Comparison of ENCODE assay signal across 13 mouse cellular contexts in genomic region chr12:33253206-33253605, GRCm38 (mm10).
A peak's percentile ranks its signal among the peaks of the same experiment; 100 is the strongest.
DNase-seq lines count a peak whose midpoint lies in the region; ATAC-seq and TF ChIP-seq lines count a peak whose summit lies in the region.
"Had no signal": no experiment of that assay in that cellular context is flagged by ENCODE, and none has a peak within 500 bp of the region (broad histone marks: within the 10 kb centered on the region; RNA-seq: fewer than 3 reads in every experiment).

No protein-coding gene starts in this region.

- intact Hi-C loops in heart, adult 2 months (cut with DNase I): no loop called here
- intact Hi-C loops in left cerebral cortex, adult 2 months (cut with DNase I): no loop called here

- H3K27ac ChIP-seq in heart, embryonic 10.5 days: peak overlapping the region; percentile 52
- H3K27ac ChIP-seq in heart, adult 2 months: no peak overlapping the region
- peak overlapping the region; percentile 54 for H3K27ac ChIP-seq in forebrain, embryonic 15.5 days (replicated peaks)
- H3K27ac ChIP-seq in midbrain, embryonic 14.5 days (replicated peaks; ENCODE audit: low read depth, low read length): peak overlapping the region; percentile 43
- H3K27ac ChIP-seq in left cerebral cortex, adult 2 months: no peak overlapping the region

- TF ChIP-seq POLR2A in heart, adult 2 months (IDR thresholded peaks at IDR 0.05; ENCODE audit: insufficient read depth, low read depth, low read length): no peak

- H3K79me2 ChIP-seq in heart, adult 2 months (replicated peaks; ENCODE audit: control insufficient read depth, insufficient read depth, low read length): no peaks in the 10 kb centered on the region

- H3K27me3 ChIP-seq in heart, embryonic 10.5 days (ENCODE audit: insufficient read depth, poor library complexity, severe bottlenecking): no peaks in the 10 kb centered on the region
- no peaks in the 10 kb centered on the region for H3K27me3 ChIP-seq in heart, adult 2 months (ENCODE audit: control insufficient read depth, insufficient read depth, low read length)
- no peaks in the 10 kb centered on the region for H3K27me3 ChIP-seq in forebrain, embryonic 15.5 days
- H3K27me3 ChIP-seq in midbrain, embryonic 14.5 days (ENCODE audit: control insufficient read depth, insufficient read depth, low read length): no peaks in the 10 kb centered on the region

- TF ChIP-seq CTCF in heart, adult 2 months (IDR thresholded peaks at IDR 0.05): no peak
- no peak for TF ChIP-seq CTCF in left cerebral cortex, adult 2 months (IDR thresholded peaks at IDR 0.05)

- peaks cover 11% of the 10 kb centered on the region for H3K36me3 ChIP-seq in heart, embryonic 10.5 days
- no peaks in the 10 kb centered on the region for H3K36me3 ChIP-seq in heart, adult 2 months (ENCODE audit: control insufficient read depth, insufficient read depth, low read length)
- no peaks in the 10 kb centered on the region for H3K36me3 ChIP-seq in forebrain, embryonic 15.5 days
- H3K36me3 ChIP-seq in midbrain, embryonic 14.5 days (ENCODE audit: control insufficient read depth, insufficient read depth, low read length): peaks cover 6% of the 10 kb centered on the region; the same call in 1 of the 2 replicates

- H3K4me1 ChIP-seq in heart, embryonic 10.5 days: peaks cover 17% of the 10 kb centered on the region
- no peaks in the 10 kb centered on the region for H3K4me1 ChIP-seq in heart, adult 2 months (ENCODE audit: control insufficient read depth, insufficient read depth, low read length)
- peaks cover 19% of the 10 kb centered on the region for H3K4me1 ChIP-seq in forebrain, embryonic 15.5 days
- peaks cover 17% of the 10 kb centered on the region; the same call in 1 of the 2 replicates for H3K4me1 ChIP-seq in midbrain, embryonic 14.5 days (ENCODE audit: control insufficient read depth, insufficient read depth, low read length)

- WGBS in heart, embryonic 10.5 days: 24% methylated on average over 9 of the region's 9 CpGs
- WGBS in heart, adult 2 months: 27% methylated on average over 9 of the region's 9 CpGs
- WGBS in forebrain, embryonic 15.5 days: 61% methylated on average over 9 of the region's 9 CpGs
- 23% methylated on average over 9 of the region's 9 CpGs for WGBS in midbrain, embryonic 14.5 days

- DNase-seq in heart, embryonic 10.5 days (ENCODE audit: low spot score): no peak
- DNase-seq in heart, adult 2 months: no peak
- DNase-seq in adipocyte (ENCODE audit: low spot score): peak; percentile 37
- DNase-seq in midbrain, embryonic 14.5 days: peak; percentile 68
- DNase-seq in spleen, postnatal 14 days (ENCODE audit: low spot score in 2 of 2): no peak
- no peak for DNase-seq in cerebellum, adult 11 months
- no peak for DNase-seq in left cerebral cortex, adult 2 months (ENCODE audit: extremely low spot score in 1 of 2, low spot score in 2 of 2)
- DNase-seq: kidney, adult 2 months; right cerebral cortex, postnatal 25 days; thymus, postnatal 36 days had no signal

- no peak overlapping the region for H3K4me2 ChIP-seq in forebrain, embryonic 15.5 days (replicated peaks)
- H3K4me2 ChIP-seq in midbrain, embryonic 14.5 days (ENCODE audit: low read length): no peak overlapping the region

- H3K9me3 ChIP-seq in heart, embryonic 10.5 days: no peaks in the 10 kb centered on the region
- no peaks in the 10 kb centered on the region for H3K9me3 ChIP-seq in forebrain, embryonic 15.5 days
- no peaks in the 10 kb centered on the region for H3K9me3 ChIP-seq in midbrain, embryonic 14.5 days (ENCODE audit: control insufficient read depth, low read length)

- no peak for TF ChIP-seq EP300 in heart, adult 2 months (IDR thresholded peaks at IDR 0.05; ENCODE audit: insufficient read depth, low read depth, low read length)

- no peak overlapping the region for H3K9ac ChIP-seq in heart, adult 2 months (ENCODE audit: low read depth, low read length)
- H3K9ac ChIP-seq in forebrain, embryonic 15.5 days (replicated peaks): no peak overlapping the region
- no peak overlapping the region for H3K9ac ChIP-seq in midbrain, embryonic 14.5 days (replicated peaks; ENCODE audit: low read length)

- H3K4me3 ChIP-seq in heart, embryonic 10.5 days: no peak overlapping the region
- no peak overlapping the region for H3K4me3 ChIP-seq in heart, adult 2 months
- no peak overlapping the region for H3K4me3 ChIP-seq in forebrain, embryonic 15.5 days
- H3K4me3 ChIP-seq in midbrain, embryonic 14.5 days (replicated peaks; ENCODE audit: low read depth, low read length): no peak overlapping the region
- H3K4me3 ChIP-seq in left cerebral cortex, adult 2 months: no peak overlapping the region
- H3K4me3 ChIP-seq: erythroblast, embryonic 14.5 days had no signal

- no peak for ATAC-seq in forebrain, embryonic 15.5 days (replicated peaks)
- peak; percentile 33; the same call in 1 of the 2 replicates for ATAC-seq in midbrain, embryonic 14.5 days (ENCODE audit: low FRiP score, low TSS enrichment)
- ATAC-seq: activated CD4-positive, CD25-positive, alpha-beta regulatory T cell, adult 4 months had no signal

Comparison
In these comparisons a context has a peak if more than half of its experiments do, and no peak if none do; other contexts are left out.
1. H3K27ac ChIP-seq: peak in heart, embryonic 10.5 days (single experiment), forebrain, embryonic 15.5 days (single experiment) and midbrain, embryonic 14.5 days (single experiment); none in heart, adult 2 months (single experiment) and left cerebral cortex, adult 2 months (single experiment).
2. DNase-seq: peak in adipocyte (single experiment) and midbrain, embryonic 14.5 days (single experiment); none in heart, embryonic 10.5 days (single experiment), heart, adult 2 months (0 of 2), spleen, postnatal 14 days (0 of 2), cerebellum, adult 11 months (single experiment) and left cerebral cortex, adult 2 months (0 of 2).